Mouse (Mus musculus) hindbrain, embryonic 11.5 days (tissue): Measurements from ENCODE around the gene Cyb5r3. TPM values are rescaled to one million over a fixed set of nuclear protein-coding genes. Genes with fewer than 3 reads are reported as not detected.

ENCODE experiments used
- ATAC-seq: fragments of 200-750 bp; cut with Nextera tagmentation; 2 replicates; pipeline ENCODE4 v1.8.0; 2017; ENCODE audit warnings: mild to moderate bottlenecking, moderate TSS enrichment, moderate library complexity; ENCODE audit not compliant: low FRiP score
- DNase-seq: peaks from one replicate; pipeline ENCODE4 v3.0.0-alpha.2; 2015; ENCODE audit warnings: low spot score
- H3K27ac ChIP-seq: fragments of 300-500 bp; sonication (generic); 2 replicates; pipeline ENCODE4 v1.5.1; 2014; ENCODE audit warnings: mild to moderate bottlenecking, low read depth, low read length
- H3K27me3 ChIP-seq: fragments of 300-500 bp; sonication (generic); 2 replicates; pipeline ENCODE4 v1.6.1; 2014; ENCODE audit warnings: mild to moderate bottlenecking, low read length, moderate library complexity, mixed read lengths; ENCODE audit not compliant: control insufficient read depth, insufficient read depth
- H3K36me3 ChIP-seq: fragments of 300-500 bp; sonication (generic); 2 replicates; pipeline ENCODE4 v1.6.1; 2014; ENCODE audit warnings: mild to moderate bottlenecking, low read length, moderate library complexity, mixed read lengths; ENCODE audit not compliant: control insufficient read depth, insufficient read depth
- H3K4me1 ChIP-seq: fragments of 300-500 bp; sonication (generic); replicated peaks from 2 replicates; pipeline ENCODE4 v1.6.1; 2014; ENCODE audit warnings: low read length, mixed read lengths; ENCODE audit not compliant: control insufficient read depth, insufficient read depth
- H3K4me2 ChIP-seq: fragments of 300-500 bp; sonication (generic); replicated peaks from 2 replicates; pipeline ENCODE4 v1.6.1; 2014; ENCODE audit warnings: mild to moderate bottlenecking, low read depth, low read length
- H3K4me3 ChIP-seq: fragments of 300-500 bp; sonication (generic); 2 replicates; pipeline ENCODE4 v1.5.1; 2014; ENCODE audit warnings: low read depth, low read length
- H3K9ac ChIP-seq: fragments of 300-500 bp; sonication (generic); 2 replicates; pipeline ENCODE4 v1.6.1; 2014; ENCODE audit warnings: low read depth, low read length
- H3K9me3 ChIP-seq: fragments of 300-500 bp; sonication (generic); 2 replicates; pipeline ENCODE4 v1.6.1; 2016; ENCODE audit warnings: low read length; ENCODE audit not compliant: control insufficient read depth
- WGBS: fragments of 180-500 bp; shearing (Covaris S2); extraction: QIAGEN DNeasy Blood & Tissue Kit; methylation state at CpG from one replicate; pipeline ENCODE4 v1.1.7; 2014; 5-methylcytosine and 5-hydroxymethylcytosine counted together
- polyA plus RNA-seq: library from polyadenylated mRNA; unstranded; fragments of >200 nt; fragmentation: Nextera tagmentation; extraction: Ambion mirVana; gene quantifications from 2 replicates; pipeline ENCODE4 v1.2.1, GENCODE M21; 2014

The Cyb5r3 gene
- polyA plus RNA-seq, 1 experiment from 2014 or later = 205 TPM

- no peak overlapping the region for H3K9ac ChIP-seq
- no peaks in the 10 kb centered on the region for H3K9me3 ChIP-seq
- H3K4me3 ChIP-seq = no peak overlapping the region
Observed at GRCm38 (mm10) chr15:83158587-83159160, 13.7 kb downstream of the Cyb5r3 start.

GRCm38 (mm10) chr15:83157667-83158064, 14.7 kb downstream of the Cyb5r3 start:
- 98% methylated on average over 6 of the region's 6 CpGs for WGBS
- 0 out of 2 replicates have a peak, but pooled peaks cover 2% of the 10 kb centered on the region for H3K4me1 ChIP-seq
- DNase-seq = no peak
- ATAC-seq = no peak
- H3K4me2 ChIP-seq = no peak overlapping the region
- H3K9me3 ChIP-seq = no peaks in the 10 kb centered on the region
- no peak overlapping the region for H3K27ac ChIP-seq
- H3K27me3 ChIP-seq = no peaks in the 10 kb centered on the region
- 0 out of 2 replicates have a peak, but pooled peaks cover 9% of the 10 kb centered on the region for H3K36me3 ChIP-seq
- H3K9ac ChIP-seq = no peak overlapping the region
- no peak overlapping the region for H3K4me3 ChIP-seq

More at GRCm38 (mm10) chr15:83158587-83159160, 13.7 kb downstream of the Cyb5r3 start:
- no peak for DNase-seq
- Histone ChIP-seq H3K27me3 (no peaks in the 10 kb centered on the region), H3K27ac (no peak overlapping the region), H3K36me3 (0 out of 2 replicates have a peak, but pooled peaks cover 9% of the 10 kb centered on the region), H3K4me1 (0 out of 2 replicates have a peak, but pooled peaks cover 2% of the 10 kb centered on the region), H3K4me2 (no peak overlapping the region)
- 94% methylated on average over 7 of the region's 7 CpGs for WGBS
- no peak for ATAC-seq

- H3K9me3 ChIP-seq = no peaks in the 10 kb centered on the region
- DNase-seq = peak; percentile 70
- no peak overlapping the region for H3K4me3 ChIP-seq
- 76% methylated on average over 11 of the region's 11 CpGs for WGBS
- H3K36me3 ChIP-seq = 0 out of 2 replicates have a peak, but pooled peaks cover 9% of the 10 kb centered on the region
- H3K27ac ChIP-seq = no peak overlapping the region
- H3K4me1 ChIP-seq = 0 out of 2 replicates have a peak, but pooled peaks cover 2% of the 10 kb centered on the region
- no peak overlapping the region for H3K9ac ChIP-seq
- H3K27me3 ChIP-seq = no peaks in the 10 kb centered on the region
- H3K4me2 ChIP-seq = no peak overlapping the region
- no peak for ATAC-seq
Observed at GRCm38 (mm10) chr15:83156929-83157666, 15.3 kb downstream of the Cyb5r3 start.

GRCm38 (mm10) chr15:83155672-83156419, 16.5 kb downstream of the Cyb5r3 start:
- no peak overlapping the region for H3K27ac ChIP-seq
- no peak for ATAC-seq
- H3K36me3 ChIP-seq = 0 out of 2 replicates have a peak, but pooled peaks cover 9% of the 10 kb centered on the region
- H3K4me3 ChIP-seq = no peak overlapping the region
- no peaks in the 10 kb centered on the region for H3K9me3 ChIP-seq
- no peaks in the 10 kb centered on the region for H3K4me1 ChIP-seq
- H3K4me2 ChIP-seq = no peak overlapping the region
- no peak overlapping the region for H3K9ac ChIP-seq
- 83% methylated on average over 6 of the region's 6 CpGs for WGBS
- H3K27me3 ChIP-seq = no peaks in the 10 kb centered on the region
- DNase-seq = no peak

DNA sequence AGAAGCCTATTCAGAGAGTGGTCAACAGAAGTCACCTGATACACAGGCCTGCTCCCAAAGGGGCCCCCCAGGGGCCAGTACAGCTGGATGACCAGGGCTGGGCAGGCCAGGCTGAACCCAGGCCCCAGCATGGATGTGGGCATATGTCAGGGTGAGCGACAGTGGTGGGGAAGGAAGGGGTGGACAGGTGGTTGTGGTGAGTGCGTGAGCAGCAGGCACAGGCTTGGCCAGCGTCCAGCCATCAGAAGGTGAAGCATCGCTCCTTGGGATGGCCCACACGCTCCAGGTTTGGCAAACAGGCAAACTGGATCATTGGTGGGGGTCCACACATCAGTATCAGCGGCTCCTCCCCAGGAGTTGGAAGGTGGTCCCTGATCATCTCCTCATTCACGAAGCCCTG, 18.1 kb downstream of the Cyb5r3 start:
- DNase-seq = no peak
- H3K4me2 ChIP-seq = no peak overlapping the region
- 0 out of 2 replicates have a peak, but pooled peaks cover 9% of the 10 kb centered on the region for H3K36me3 ChIP-seq
- no peaks in the 10 kb centered on the region for H3K27me3 ChIP-seq
- H3K27ac ChIP-seq = no peak overlapping the region
- 92% methylated on average over 7 of the region's 7 CpGs for WGBS
- H3K4me1 ChIP-seq = no peaks in the 10 kb centered on the region
- no peak for ATAC-seq
- no peak overlapping the region for H3K4me3 ChIP-seq
- no peak overlapping the region for H3K9ac ChIP-seq
- H3K9me3 ChIP-seq = no peaks in the 10 kb centered on the region

- DNase-seq (no peak), ATAC-seq (no peak)
- Histone ChIP-seq H3K9me3 (no peaks in the 10 kb centered on the region), H3K4me1 (no peaks in the 10 kb centered on the region), H3K36me3 (no peaks in the 10 kb centered on the region; the same call in 1 of the 2 replicates), H3K4me2 (no peak overlapping the region), H3K27ac (no peak overlapping the region), H3K9ac (no peak overlapping the region), H3K27me3 (no peaks in the 10 kb centered on the region), H3K4me3 (no peak overlapping the region)
- 90% methylated on average over 4 of the region's 4 CpGs for WGBS
Observed at GRCm38 (mm10) chr15:83150694-83151093, 21.7 kb downstream of the Cyb5r3 start.

- ATAC-seq = no peak
- Histone ChIP-seq H3K9ac (no peak overlapping the region), H3K27ac (peak overlapping the region; percentile 94), H3K4me2 (peak overlapping the region; percentile 26), H3K36me3 (no peaks in the 10 kb centered on the region; the same call in 1 of the 2 replicates), H3K4me3 (no peak overlapping the region), H3K9me3 (no peaks in the 10 kb centered on the region), H3K27me3 (no peaks in the 10 kb centered on the region), H3K4me1 (no peaks in the 10 kb centered on the region)
- 31% methylated on average over 3 of the region's 3 CpGs for WGBS
- no peak for DNase-seq
Observed at GRCm38 (mm10) chr15:83150073-83150442, 22.3 kb downstream of the Cyb5r3 start.

DNA sequence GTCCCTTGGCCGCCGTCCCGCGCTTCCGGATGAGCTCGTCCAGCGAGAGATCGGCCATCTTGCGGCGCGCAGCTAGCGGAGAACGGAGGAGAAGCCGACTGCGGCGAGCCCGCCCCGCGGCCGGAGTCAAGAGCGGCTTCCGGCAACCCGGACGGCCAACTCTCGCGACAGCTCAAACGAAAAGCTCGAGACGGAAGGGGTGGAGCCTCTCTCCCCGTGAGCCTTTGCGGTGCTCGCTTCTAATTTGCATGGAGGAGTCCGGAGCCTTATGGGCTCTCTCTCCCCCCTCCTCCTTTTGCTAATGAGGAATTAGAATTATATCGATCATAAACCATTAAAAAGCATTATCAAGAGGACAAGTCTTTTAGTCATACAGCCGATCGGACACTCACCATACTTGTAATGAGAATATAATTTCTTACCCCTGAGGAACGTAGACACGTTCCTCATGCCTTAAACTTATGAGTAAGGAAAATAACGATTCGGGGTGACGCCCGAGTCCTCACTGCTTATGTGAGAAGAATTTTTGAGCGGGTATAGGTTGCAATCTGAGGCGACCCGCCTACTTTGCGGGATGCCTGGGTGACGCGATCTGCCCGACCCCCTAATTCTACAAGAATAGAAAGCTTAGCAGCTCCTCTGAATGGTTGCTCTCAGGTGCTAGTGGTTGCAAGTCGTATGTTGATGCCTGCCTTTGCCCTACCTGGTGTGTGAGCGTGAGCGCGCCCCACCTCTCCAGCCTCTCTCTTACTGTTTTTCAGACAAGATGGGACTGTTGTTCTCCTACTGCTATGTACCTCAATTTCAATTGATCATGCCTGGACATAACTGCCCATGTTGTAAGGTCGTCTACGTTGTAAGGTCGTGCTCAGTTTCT, 23.0 kb downstream of the Cyb5r3 start, which contains the start of gene Poldip3:
Gene Poldip3, minus strand, starts transcription at position 189 of the 877 bp plus-strand sequence.
- H3K9ac ChIP-seq = peak within 1 kb of the TSS; percentile 91
- H3K36me3 ChIP-seq = no peaks in the 10 kb centered on the region; the same call in 1 of the 2 replicates
- under 1% methylated on average over 56 of the region's 56 CpGs for WGBS
- peak within 1 kb of the TSS; percentile 94 for H3K27ac ChIP-seq
- DNase-seq (peak; percentile 98), ATAC-seq (peak; percentile 93)
- H3K4me3 ChIP-seq = peak within 1 kb of the TSS; percentile 90
- H3K4me1 ChIP-seq = no peaks in the 10 kb centered on the region
- no peaks in the 10 kb centered on the region for H3K27me3 ChIP-seq
- H3K9me3 ChIP-seq = no peaks in the 10 kb centered on the region
- H3K4me2 ChIP-seq = peak within 1 kb of the TSS; percentile 49
